Mouse (Mus musculus): ENCODE data around the gene Fam114a2.

- TF ChIP-seq CTCF (IDR thresholded peaks at IDR 0.05) (no peak), EP300 (IDR thresholded peaks at IDR 0.05; ENCODE audit: insufficient read depth, low read depth, low read length) (no peak), POLR2A (IDR thresholded peaks at IDR 0.05; ENCODE audit: insufficient read depth, low read depth, low read length) (no peak)
Observed at GRCm38 (mm10) chr11:57474296-57474941, 44.0 kb downstream of the Fam114a2 start.

All from heart, adult 2 months (tissue).